Mouse (Mus musculus): ENCODE results near the gene Cby1.

Gene Cby1

GRCm38 (mm10) chr15:79677936-79678335 lies 18.9 kb downstream of the Cby1 start:
- DNase-seq (ENCODE audit: low spot score) = no peak

- no peak for DNase-seq (ENCODE audit: low spot score)
These were observed 23.0 kb downstream of the Cby1 start for GRCm38 (mm10) chr15:79681973-79682372.

DNA sequence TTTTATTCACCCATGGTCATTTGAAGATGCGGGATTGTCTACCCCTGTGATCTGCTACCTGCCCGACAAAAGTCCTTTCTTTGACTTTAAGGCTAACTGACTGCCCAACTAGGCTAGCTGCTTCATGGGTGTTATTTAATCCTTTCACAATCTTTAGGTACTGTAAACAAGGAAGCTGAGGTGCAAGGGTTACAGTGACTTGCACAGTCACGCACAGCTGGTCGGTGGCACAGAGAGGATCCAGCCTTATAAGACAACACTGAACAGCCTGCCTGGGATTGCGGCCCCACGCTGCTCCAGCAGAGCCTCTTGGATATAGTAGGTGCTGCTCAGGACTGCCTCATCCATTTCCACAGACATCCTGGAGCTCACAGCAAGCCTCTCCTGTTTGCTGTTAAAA lies 24.1 kb downstream of the Cby1 start:
- no peak for DNase-seq (ENCODE audit: low spot score)

DNA sequence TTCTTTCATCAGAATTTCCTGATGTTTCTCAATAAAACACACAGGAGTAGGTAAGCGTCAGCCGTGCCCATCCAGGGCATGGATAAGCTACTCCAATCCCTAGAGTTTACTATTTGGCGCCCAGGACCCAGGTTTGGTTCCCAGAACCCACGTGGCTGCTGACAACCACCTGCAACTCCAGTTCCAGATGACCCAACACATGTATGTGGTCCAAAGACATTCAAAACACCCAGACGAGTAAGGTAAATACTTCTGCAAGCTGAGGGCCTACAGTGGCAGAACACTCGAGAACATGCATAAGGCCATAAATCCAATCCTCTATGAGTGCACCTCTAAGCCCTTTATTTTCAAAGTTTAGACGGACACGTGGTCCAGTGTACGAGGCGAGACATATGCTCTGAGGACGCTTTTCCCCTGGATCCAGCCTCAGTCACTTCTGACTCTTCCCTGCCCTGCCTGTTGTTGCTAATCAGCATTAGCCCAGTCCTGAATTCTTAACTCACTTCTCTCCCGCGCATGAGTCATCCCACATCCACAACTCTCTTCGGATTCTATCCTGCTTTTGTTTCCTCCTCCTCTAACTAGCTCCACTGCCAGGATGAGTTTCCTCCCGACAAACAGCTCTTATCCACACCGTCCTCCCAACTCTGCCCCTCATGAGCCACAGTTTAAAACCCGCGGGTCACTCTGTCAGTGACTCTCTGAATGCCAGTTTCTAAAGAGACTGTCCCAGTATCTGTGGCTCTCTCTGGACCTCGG lies 24.9 kb downstream of the Cby1 start:
- DNase-seq (ENCODE audit: low spot score) = peak; percentile 30

DNA sequence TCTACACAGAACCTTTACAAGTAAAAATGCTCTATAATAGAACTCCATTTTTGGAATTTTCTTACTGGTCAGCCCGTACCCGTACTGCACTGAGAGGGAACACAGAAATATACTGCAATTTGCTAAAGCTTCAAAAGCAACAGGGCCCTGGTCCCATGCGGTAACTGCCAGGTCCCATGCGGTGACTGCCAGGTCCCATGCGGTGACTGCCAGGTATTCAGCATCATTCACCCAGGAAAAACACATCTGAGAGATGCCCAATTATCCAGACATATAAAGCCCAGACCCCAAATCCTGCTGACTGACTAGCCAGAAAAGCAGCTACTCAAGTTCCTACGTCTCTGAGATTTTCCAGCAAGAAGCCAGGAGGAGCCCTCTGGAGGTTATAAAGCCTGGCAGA lies 25.6 kb downstream of the Cby1 start:
- no peak for DNase-seq (ENCODE audit: low spot score)

DNA sequence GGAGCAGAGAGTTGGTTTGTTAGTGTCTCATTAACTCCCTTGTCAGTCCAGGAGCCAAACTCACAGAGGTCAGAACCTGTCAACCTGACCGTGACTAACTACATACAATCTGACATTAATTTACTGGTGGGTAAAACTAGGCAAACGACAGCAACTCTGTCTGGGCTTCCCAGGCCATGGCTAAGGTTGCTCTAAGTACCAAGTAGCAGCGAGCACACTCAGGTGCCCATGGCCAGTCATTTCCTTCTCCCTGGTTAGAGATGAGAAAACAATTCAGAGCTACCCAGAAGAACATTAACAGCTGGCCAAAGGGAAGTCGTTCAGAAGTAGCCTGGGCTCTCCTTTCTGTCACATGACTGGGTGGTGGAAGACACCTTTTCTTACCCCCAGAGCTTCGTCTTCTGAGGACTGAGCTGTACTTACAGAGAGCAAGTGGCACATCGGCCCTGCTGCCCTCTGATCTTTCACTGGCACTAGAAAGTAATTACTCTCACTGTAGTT lies 26.2 kb downstream of the Cby1 start:
- peak; percentile 27 for DNase-seq (ENCODE audit: low spot score)

DNA sequence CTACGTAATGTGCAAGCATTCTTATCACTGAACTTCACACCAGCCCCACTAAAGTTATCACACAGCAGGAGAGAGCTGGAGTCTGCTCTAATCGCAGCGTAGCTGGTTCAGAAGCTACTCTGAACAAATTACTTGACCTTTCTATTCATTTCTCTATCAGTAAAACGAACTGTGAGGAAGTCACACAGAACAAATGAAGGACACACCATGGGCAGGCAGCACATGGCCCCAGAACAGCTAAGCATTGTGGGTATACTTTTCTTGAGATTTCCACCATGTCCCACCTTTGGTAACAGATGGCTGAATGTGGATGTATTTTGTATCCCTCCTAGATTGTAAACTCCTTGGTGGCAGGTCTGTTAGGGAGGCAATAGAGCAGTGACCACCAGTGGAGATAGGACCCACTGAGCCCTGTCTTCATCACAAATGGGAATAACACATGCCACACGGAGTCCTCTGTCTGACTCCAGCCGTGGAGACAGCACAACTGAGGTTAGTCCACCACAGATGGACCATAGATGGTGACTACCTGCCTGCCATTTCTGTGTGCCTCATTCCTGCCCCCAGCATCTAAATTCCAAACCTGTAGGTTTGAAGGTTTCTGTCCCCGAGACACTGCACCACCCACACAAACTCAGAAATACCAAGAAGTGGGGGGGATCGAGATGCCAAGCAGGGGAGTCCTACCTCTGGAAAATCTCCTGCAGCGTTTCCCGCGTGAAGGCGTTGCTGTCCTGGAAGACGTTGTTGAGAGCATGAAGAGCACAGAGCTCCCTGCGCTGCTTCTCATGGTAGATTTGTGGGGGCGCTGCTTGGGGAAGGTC lies 27.3 kb downstream of the Cby1 start:
- no peak for DNase-seq (ENCODE audit: low spot score)

DNA sequence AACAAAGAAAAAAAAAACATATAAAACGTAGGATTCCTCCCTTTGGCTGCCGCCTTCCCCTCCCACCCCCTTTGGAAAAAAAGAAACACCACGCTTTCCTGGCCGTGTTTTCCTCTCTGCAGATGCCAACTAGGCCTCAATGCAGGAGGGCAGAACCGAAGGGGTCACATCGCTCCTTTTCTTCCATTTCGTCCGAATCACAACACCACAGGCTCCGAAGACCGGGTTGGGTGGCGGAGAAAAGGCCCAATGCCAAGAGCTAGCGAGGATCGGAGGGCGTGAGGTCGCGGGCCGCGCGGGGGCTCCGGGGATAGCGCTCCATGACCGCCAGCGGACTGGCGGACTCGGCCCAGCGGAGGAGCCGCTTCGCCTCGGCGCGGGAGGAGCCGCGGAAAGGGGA lies 28.2 kb downstream of the Cby1 start:
- DNase-seq (ENCODE audit: low spot score) = peak; percentile 76

DNA sequence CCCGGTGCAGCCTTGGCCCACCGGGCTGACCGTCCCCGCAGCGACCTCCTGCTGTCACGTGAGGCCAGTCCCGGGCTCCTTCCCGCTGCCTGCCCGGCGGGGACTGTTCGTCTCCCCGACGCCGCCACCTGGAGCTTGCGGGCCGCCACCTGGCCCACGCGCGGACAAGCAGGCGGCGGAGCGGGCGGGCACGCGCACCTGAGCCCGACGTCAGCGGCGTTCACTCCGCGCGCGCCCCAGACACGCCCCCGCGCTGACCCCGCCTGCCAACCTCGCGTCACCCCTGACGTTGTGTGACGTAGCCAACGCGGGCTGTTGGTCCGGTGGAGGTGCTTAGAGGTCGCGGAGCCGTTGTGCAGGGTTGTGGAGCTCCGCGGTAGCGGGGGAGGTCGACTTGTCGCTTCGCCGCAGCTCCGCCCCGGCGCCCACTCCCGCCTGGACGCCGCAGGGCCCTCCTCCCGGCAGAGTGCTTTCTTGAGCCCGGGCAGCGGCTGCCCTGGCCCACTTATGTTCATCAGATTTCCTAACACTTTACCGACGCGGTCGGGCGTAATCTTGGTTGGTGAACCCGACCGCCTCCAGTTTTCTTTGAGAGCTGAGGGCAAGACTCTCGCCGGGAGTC lies 28.8 kb downstream of the Cby1 start, which contains the start of gene Josd1:
Gene Josd1, minus strand, starts transcription at position 274 of the 622 bp plus-strand sequence.
- DNase-seq (ENCODE audit: low spot score) = peak; percentile 91

DNA sequence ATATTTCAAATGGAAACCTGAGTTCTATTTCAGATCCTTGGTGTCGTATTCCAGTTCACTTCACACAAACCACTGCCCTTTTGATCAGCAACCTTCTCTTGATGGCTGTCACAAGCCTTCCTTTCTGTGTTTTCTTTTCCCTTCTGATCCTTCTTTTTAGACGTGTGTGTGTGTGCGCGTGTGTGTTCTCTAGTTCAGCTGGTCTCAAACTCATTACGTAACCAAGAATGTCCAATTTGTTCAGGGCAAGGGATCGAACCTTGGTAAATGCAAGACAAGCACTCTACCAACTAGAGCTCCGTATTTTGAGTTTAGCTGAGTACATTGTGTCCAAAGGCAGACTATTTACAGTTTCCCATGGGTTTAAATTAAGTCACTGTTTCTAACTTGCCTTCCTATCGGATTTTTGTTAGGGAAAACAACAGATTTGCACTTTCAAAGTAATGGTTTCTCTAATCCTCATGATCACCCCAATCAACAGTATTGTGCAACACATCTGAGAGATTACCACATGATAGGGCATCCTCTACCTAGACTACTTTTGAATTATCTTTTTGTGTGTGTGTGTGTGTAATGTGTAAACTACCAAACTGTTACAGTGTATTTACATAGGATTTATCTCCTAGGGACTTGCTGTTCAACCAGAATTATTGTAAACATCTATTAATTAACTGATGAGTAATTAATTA lies 29.4 kb downstream of the Cby1 start:
- DNase-seq (ENCODE audit: low spot score) = no peak

DNA sequence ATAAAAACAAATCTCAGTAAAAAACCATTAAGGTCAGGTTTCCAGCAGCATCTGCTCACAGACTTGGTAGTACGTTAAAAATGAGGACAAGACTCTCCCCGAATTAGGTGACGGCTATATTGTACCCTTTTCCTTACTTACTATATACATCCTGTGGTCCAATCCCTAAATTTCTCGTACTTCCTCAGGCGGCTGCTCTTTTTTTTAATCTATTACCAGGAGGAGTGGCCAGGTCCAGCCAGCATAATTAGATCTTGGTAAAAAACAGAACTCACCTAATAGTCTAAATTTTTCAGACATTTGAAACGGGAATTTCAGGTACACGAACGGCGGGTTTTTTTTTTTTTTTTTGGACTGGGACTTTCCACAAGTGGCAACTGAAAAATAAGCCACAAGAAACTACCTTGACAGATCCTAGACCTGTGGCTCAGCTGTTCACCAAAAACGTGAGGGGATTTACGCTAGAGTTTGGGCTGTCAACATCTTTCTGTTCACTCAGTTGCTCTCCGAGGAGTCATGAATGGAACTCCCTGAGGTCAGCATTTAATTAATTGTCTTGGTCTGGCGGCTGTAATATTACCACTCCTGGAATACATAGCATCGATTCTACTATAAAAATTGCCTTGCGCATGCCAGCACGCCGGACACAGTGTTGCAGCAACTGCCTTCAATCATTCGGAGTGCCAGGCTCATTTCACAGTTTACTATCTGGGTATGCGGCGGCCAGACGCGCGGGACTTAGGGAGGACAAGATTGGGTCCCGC lies 30.8 kb downstream of the Cby1 start:
- no peak for DNase-seq (ENCODE audit: low spot score)

- peak; percentile 100 for DNase-seq (ENCODE audit: low spot score)
These were observed 31.5 kb downstream of the Cby1 start, which contains the start of gene Gtpbp1 for GRCm38 (mm10) chr15:79690426-79691022. Gtpbp1 (plus strand) TSS chr15:79690845.

DNA sequence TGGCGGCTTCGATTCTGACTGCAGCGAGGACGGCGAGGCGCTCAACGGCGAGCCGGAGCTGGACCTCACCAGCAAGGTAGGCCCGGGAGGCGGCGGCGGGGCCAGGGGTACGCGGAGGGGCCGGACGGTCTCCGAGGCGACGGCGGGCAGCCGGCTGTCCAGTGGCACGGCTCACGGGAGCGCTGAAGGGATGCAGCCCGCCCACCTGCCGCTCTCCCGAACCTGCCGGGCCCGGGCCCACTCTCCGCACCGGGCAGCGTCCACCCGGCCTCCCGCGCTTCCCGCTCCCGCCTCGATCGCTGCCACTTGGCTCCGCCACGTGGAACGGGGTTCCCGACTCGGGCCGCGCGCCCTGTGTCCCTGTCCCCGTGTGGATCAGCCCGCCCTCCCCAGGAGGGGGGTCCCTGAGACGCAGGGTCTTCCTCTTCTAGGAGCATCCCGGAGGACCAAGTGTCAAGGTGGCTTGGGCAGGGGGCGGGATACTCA lies 32.1 kb downstream of the Cby1 start:
- DNase-seq (ENCODE audit: low spot score) = no peak

DNA sequence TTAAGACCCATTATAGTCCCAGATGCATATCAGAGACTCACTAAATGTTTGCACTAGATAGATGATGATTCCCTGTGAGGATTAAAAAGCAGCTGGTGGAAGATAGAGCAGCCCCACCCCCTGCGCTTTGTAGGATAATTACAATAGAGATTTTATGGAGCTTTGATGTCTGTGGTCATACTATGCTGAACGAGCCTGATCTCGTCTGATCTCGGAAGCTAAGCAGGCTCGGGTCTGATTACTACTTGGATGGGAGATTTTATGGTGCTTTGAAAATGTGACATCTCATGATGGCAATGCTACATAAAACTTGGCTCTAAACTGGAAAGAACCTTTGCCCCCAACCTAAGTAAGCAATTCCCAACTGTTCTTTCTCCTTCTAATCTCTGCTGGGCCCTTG lies 33.3 kb downstream of the Cby1 start:
- no peak for DNase-seq (ENCODE audit: low spot score)

GRCm38 (mm10) chr15:79693740-79694139 lies 34.7 kb downstream of the Cby1 start:
- no peak for DNase-seq (ENCODE audit: low spot score)

DNA sequence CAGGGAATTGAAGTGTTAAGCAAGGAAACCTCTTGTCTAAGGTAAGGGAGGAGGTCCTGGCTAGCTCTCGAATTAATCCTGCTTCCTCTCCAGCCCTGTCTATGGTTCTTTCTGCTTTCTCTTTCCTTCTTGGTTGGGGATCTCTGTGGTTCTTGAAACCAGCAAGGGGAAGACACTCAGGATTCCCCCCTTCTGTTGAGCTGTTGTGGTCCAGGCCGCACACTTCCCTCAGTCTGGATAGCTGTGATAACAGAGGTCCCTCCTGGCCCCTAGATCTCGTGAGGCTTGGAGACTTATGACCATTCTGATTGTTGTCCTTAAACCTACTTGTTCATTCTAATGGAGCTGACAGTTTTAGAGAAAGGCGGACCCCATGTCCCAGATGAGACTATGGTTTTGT lies 35.5 kb downstream of the Cby1 start:
- DNase-seq (ENCODE audit: low spot score) = no peak

DNA sequence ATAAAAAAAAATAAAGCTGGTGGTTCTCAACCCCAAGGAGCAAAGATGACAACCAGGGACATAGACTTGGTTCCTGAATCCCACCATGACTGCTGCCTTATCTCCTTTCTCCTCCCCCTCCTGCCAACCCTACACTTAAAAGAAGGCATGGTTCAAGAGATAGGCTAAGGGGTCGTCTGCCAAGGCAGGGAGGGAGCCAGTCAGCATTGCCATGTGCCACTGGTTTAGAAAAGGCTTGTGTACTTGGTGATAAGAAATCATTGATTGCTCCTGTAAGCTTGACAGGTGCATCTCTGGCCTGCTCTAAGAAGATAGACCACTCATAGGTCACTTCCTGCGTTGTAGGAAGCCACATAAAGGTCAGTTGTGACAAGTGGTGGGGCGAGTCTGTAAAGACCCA lies 36.5 kb downstream of the Cby1 start:
- DNase-seq (ENCODE audit: low spot score) = no peak

GRCm38 (mm10) chr15:79696508-79696907 lies 37.5 kb downstream of the Cby1 start:
- DNase-seq (ENCODE audit: low spot score) = no peak

DNA sequence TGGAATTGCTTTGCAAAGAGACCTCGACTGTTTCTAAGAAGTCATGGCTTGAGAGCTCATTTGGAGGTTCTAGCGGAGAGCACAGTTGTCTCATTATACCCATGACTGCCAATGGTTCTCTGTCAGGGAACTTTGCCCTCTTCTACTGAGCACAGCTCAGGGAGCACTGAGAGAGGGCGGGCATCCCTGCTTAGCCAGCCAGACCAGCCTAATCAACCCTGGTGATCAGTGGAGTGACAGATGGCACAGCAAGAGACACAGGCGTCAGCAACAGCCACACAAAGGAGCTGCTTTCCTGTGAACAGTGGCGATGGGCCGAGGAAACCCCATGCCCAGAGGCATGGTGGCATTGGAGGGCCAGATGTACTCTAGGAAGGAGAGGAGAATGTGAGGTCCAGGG lies 38.0 kb downstream of the Cby1 start:
- DNase-seq (ENCODE audit: low spot score) = no peak

DNA sequence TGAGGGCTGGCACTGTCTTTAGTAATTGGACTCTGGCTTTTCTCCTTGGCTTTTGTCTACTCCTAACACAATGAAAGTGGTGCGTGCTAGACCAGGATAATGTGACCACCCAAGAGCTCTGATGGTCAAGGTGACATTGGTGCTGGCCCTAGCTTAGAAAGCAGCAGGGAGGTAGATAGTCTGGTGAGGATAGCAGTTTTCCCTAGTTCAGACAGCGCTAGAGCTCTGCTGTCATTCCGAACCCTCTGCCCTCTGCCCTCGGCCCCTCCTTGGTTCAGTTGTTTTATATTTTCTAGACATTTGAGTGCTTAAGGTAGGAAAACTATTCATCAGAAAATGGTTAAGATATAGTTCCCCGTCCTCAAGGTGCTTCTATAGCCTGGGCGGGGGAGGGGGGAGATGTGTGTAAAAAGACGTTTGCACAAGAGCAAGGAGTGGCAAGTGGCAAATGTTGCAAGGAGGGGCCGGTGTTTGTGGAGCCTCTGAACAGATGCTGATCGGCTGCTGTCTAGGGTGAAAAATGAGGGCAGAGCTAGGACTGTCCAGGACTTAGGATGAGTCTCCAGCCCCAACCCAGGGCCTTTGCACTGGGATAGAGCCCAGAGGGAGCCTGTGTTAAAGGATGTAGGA lies 38.7 kb downstream of the Cby1 start:
- no peak for DNase-seq (ENCODE audit: low spot score)

Measured in adipocyte (in vitro differentiated cells).